Mouse (Mus musculus) gastrocnemius, postnatal 14 days (tissue): ENCODE results near the gene Crygc. TPM values are rescaled to one million over a fixed set of nuclear protein-coding genes. Genes with fewer than 3 reads are reported as not detected.

ENCODE experiments used
- DNase-seq: peaks from one replicate; pipeline ENCODE4 v3.0.0; 2021; ENCODE audit warnings: mixed read lengths
- intact Hi-C: fragments of 180-260 bp; cut with DNase I; formaldehyde crosslinking; loops from one replicate; pipeline ENCODE4 v1.15.1; 2025; ENCODE audit warnings: low total_unique reads
- long read RNA-seq, 2 experiments: library from polyadenylated mRNA; stranded (forward); transcript quantifications; one replicate each; pipeline ENCODE4 v2.0.0; 2021
- total RNA-seq, 2 experiments: library from RNA; stranded (reverse); gene quantifications; 2 replicates each; pipeline ENCODE4 v1.2.3; 2021

Gene Crygc
- total RNA-seq = not detected
- long read RNA-seq, experiment 1 = 0 reads
- long read RNA-seq, experiment 2 = 0 reads

DNA sequence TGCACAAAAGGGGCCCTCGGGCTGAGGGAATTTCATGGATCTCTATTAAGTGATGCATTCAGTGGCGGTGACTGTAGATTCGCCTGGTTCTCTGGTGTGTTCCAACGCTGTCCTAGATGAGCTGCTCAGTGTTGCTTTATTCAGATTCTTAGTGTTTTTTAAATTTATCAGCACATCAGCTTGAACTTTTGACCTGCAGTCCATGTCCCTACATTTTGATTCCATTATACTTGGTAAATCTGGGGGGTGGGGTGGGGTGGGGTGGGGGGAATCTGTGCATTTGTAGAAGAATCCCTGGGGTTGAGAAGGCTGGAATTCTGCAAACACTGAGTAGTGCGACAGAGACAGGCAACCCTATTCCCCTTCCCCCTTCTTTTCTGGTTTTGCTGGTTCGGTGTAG lies at the start of gene Crygc:
Crygc (minus strand) TSS at position 101 of the 400 bp plus-strand sequence.
- intact Hi-C loops = no loop called here

DNA sequence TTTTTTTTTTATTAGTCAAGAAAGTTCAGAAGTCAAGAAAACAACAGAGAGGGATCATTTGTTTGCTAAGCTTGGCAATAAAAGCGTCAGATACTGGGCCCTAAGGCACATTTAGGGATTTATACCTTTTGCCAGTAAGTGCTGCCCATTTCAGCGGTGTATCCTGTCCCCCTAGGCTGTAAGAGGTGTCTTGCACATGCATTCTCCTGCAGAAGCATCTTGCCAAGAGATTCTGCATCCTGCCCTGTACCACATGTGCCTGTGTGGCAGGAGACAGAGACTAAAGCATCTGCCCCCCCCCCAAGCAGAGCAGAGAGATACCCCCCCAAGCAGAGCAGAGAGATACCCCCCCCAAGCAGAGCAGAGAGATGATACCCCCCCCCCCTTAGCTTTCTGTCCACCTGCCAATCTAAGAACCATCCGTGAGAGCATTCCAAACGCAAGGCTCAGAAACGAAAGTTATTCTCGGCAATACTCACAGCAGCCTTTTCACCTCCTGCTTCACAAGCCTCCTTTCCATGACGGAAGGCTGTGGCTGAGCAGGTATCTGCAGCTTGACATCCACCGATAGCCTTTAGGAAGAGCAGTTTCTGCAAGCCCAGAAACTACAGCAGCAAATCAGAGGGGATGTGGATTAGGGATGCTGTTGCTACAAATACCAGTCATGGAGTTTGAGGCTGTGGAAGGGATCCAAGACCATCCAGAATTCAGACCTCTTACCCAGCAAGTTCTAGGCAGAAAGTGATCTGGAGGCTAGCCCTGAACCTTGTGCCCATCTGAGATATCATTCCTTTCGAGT lies 49.3 kb upstream of the Crygc start, which contains the start of gene D630023F18Rik:
D630023F18Rik (minus strand) TSS at position 641 of the 799 bp plus-strand sequence.
- intact Hi-C loops = no loop called here
- no peak for DNase-seq

More for the DNA sequence above, at the start of gene Crygc:
- DNase-seq = no peak

DNA sequence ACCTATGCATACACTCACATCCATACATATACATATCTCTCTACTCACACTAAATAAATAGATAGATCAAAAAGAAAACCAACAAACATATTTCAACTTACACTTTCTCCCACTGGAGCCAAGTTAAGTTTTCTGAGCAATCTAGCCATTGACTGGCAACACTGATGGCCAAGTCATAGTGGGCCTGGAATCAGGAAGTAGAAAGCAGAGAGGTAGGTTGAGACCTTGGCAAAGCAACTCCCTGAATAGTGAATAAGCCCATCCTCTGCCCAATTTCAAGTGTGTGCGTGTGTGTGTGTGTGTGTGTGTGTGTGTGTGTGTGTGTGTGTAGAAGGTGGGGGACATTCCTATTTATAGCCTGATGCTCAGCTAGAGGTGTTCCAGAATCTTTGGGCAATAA lies 45.9 kb upstream of the Crygc start, which contains the start of gene Gm28845:
Gm28845 (minus strand) TSS at position 121 of the 400 bp plus-strand sequence.
- intact Hi-C loops = loop anchor here (10.0 kb wide), 1 partner anchor 45 kb away; no protein-coding TSS in a partner anchor
- no peak for DNase-seq

DNA sequence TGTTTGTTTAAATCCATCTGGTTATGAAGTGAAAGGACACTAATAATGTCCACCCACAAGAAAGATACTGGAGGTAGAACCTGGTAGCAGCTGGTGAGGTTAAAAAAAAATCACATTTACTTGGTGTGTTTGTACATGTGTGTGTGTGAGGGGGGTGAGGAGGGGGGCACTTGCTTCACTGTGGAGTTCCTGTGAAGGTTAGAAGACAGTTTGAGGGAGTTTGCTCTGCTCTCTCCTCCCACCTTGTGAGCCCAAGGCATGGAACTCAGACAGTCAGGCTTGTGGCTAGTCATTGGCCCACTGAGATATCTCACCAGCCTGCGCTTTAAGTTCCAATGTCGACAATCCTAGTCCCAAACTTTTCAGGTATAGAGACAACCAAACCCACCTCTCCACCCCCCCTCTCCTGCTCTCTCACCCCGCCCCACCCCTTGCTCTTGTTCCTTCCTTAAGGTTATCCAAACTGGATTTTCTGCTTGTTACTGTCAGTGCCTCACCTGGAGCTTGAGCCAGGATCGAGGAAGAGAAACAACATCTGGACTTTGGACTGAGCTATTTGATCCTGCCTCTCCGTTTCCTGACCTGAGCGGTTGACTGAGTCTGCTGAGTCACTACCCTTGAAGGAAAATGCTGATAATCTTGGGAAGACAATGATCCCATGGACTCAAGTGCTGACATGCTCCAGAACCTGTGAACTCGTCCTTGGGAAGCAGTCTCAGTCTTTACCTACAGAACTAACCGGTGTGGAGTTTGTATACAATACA lies 44.8 kb upstream of the Crygc start:
- intact Hi-C loops = loop anchor here (10.0 kb wide), 1 partner anchor 46 kb away; no protein-coding TSS in a partner anchor

DNA sequence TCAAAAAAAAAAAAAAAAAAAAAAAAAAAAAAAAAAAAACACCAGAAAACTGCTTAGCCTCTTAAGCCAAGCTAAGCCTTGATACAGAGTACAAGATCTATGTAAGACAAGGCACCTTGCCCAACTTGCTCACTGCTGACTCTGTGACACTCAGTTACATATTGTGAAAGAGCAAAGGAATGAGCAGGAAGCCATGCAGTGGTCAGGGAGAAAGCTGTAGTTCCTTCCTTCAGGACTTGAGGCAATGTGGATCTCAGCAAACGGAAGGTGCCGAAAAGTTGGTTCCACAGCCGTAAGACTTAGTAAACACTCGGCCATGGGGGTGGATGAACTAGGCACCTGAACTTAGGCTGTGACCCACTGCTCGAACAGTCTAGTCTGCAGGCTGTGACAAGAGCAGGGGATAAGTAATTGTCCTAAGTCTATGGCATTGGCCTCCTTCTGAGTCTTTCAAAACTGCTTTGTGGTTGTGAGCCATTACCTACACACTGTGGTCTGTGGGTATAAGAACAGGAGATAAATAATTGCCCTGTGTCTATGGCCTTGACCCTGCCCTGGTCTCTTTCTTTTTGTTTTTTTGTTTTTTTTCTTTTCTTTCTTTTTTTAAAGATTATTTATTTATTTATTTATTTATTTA lies 40.2 kb upstream of the Crygc start:
- intact Hi-C loops = loop anchor here (10.0 kb wide), 1 partner anchor 51 kb away; no protein-coding TSS in a partner anchor
- no peak for DNase-seq

More for the DNA sequence above, 44.8 kb upstream of the Crygc start:
- DNase-seq = no peak

DNA sequence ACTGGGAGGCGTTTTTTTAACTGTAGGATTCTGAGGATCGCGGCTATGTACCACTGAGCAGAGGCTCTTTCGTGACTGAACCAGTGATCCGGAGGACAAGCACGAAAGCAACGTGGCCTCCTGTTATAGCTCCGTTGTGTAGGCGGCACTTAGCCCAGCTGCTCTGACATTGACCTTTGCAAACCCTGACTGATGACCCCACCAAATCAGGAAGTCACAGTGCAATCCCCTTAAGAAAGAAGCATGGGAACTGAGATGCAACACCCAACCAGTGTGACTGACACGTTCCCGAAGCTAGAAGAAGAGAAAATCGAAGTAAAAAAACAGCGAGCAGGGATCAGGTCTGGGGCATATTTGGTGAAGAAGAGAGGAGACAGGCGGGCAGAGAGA lies 39.3 kb upstream of the Crygc start:
- DNase-seq = no peak
- intact Hi-C loops = loop anchor here (10.0 kb wide), 1 partner anchor 52 kb away; no protein-coding TSS in a partner anchor

DNA sequence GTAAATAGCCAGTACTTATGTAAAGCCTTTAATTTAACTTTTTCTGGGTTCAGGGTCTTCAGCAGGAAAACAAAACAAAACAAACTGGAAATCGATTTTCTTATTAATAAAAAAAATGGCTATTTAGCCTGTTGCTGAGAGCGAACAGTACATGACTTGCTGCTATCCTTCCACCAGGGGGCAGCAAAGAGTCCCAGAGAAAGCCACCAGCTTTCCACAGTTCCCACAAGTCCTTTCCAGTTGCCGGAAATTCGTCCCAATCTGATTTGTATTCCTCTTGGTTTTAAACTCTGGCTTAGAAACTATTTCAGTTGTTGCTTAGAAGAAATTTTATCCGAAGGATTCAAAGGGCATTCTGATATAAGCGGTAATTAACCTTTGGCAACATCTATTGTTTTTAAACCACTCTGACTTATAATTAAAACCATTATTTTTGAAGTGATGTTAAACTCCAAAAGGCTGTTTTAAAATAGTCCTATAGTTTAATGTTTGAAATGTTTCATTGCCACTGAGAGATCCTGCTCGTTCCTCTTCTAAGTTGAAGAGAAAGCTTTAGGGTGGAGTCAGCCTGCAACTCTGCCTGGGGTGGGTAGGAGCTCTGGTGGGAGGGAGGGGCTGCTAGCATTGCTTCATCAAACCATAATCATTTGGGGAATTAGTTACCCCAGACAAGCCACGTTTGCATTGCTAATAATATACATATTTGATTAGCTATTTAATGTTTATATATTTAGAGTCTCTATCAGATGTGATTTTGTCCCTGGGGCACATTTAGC lies 38.7 kb upstream of the Crygc start:
- peak; percentile 69 for DNase-seq

DNA sequence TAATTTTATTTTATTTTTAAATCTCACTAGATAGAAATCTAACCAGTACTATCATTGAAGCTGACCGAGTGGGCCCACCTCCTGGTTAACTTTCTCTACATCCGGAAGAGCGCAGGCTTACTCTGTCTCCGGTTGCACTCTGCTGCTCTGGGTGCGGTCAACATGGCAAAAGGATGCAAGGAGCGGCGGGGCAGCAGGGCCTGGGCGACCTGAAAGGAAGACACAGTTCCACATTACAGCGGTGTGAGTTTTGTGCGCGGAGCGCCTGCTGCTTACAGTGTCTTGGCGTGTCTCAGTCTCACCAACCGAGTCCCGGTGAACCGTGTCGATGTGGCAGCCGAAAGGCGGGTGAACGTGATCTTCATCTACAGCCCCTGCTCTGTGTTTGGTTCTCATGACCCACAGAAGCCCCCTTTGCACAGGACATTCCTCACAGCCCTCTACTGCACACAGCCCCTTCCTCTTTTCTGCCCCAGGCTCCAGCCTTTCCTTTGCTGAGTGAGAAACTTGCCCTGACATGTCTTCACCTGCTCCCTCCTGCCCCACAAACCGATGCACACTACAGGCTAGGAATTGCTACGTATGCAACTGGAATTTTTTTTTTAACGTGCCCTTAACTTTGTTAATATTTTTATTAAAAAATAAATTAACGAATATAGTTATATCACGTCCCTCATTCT lies 36.4 kb upstream of the Crygc start:
- DNase-seq = no peak
- intact Hi-C loops = loop anchor here (5.0 to 10.0 kb wide), 2 partner anchors 55 to 72 kb away; no protein-coding TSS in a partner anchor

More for the DNA sequence above, 38.7 kb upstream of the Crygc start:
- intact Hi-C loops = loop anchor here (10.0 kb wide), 1 partner anchor 53 kb away; no protein-coding TSS in a partner anchor

DNA sequence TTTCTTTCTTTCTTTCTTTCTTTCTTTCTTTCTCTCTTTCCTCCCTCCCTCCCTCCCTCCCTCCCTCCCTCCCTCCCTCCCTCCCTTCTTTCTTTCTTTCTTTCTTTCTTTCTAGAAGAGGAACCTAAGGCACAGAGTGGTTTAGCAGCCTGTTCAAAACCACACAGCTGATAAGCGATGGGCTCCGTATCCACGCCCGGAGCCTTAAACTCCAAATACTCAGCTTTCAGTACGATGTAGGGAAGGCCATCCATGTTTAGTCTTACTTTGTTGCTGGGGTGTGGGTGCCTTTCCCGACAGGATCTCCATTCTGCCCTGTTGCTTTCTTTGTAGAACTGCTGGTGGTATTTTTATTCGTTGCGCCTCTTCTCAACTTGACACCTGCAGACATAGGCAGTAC lies 35.7 kb upstream of the Crygc start:
- no peak for DNase-seq
- intact Hi-C loops = loop anchor here (5.0 kb wide), 1 partner anchor 73 kb away; no protein-coding TSS in a partner anchor

DNA sequence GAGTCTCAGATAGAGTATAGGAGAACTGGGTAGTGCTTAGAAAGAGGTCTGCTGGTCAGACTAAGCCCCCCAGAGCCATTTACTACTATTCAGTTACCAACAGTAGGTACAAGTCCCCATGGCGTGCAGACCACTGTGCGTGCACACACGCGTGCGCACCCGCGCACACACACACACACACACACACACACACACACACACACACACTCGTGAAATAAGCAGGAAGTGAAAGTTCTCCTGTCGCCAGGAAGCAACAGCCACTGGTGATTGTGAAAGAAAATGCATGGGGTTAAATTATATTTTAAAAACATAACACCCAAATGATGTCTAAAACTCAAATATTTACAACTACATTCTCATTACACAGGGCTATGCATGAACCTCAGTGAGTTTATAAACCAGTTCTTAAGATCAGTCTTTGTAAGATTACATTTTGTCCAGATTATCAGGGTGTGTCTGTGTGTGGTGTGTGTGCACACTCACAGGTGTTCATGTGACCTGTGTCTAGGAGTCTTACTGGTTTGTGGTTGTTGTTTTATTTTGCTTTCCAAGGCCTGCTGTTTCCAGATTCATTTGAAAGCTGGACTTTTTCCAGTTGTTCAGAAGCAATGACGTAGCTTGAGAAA lies 34.3 kb upstream of the Crygc start:
- intact Hi-C loops = loop anchor here (5.0 kb wide), 1 partner anchor 75 kb away; no protein-coding TSS in a partner anchor
- DNase-seq = no peak

DNA sequence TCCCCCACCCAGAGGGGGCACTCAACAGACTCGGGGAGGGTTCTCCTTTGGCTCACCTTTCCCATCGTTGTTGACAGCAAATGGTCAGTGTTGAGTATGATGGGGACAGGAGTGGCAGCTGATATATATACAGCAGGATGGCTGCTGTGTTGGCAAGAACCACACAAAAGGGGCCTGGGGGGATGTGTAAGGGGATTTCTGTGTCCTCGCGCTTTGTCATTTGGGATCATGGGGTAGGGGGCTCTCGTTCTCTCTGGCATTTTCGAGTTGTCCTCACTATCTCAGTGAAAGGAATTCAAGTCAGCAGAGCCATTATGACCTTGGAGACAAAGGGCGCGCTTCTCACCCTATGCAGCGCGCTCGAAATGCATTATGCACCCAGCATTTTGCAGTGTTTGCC lies 29.8 kb upstream of the Crygc start, which contains the start of gene Cryga:
Cryga (minus strand) TSS at position 101 of the 400 bp plus-strand sequence.
- no peak for DNase-seq

DNA sequence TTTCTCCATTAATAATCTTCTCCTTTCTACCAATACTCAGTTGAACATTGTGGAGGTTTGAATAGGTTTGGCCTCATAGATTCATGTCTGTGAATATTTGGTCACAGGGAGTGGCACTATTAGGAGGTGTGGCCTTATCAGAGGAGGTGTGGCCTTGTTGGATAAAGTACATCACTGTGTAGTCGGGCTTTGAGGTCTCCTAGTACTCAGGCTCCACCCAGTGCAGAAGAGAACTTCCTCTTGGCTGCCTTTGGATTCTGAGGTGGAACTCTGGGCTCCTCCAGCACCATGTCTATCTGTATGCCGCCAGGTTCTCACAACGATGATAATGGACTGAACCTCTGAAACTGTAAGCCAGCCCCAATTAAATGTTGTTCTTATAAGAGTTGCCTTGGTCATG lies 23.5 kb upstream of the Crygc start:
- DNase-seq = no peak
- intact Hi-C loops = no loop called here

More for the DNA sequence above, 29.8 kb upstream of the Crygc start, which contains the start of gene Cryga:
- intact Hi-C loops = no loop called here

DNA sequence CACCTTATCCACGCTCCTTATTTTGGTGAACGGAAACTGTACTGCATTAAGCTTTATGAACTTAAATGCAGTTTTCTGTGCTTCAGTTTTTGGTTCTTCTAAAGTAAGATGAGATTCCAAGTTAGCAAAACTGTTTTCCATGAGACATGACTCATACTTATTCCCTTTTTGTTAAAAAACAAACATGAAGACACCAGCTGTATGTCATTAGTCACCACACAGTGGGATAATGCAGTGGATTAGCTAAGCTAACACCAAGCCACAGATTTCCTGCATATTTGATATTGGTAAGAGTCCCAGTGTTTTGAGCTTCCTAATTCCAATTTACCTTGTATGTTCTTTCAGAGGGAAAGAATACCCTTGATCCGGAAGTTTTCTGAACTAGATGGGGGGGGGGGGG lies 18.1 kb upstream of the Crygc start:
- intact Hi-C loops = no loop called here
- DNase-seq = no peak

DNA sequence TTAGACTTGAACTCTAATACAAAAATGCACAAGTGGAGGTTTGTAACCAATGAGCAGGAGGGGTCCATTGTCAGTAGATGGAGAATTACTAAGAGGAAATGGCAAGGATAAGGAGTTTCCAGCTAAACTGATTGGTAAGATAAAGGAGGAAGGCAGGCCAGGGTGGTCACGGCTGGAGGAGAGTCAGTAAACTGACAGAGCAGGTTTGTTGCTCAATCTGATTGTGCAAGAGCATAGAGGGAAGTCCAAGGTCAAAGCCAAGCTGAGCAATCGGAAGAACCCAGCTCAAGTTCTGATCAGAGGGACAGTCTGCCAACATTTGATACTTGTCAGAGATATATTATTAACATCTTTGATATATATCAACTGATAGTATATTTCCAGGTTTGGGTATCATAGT lies 16.9 kb upstream of the Crygc start:
- intact Hi-C loops = no loop called here
- no peak for DNase-seq

DNA sequence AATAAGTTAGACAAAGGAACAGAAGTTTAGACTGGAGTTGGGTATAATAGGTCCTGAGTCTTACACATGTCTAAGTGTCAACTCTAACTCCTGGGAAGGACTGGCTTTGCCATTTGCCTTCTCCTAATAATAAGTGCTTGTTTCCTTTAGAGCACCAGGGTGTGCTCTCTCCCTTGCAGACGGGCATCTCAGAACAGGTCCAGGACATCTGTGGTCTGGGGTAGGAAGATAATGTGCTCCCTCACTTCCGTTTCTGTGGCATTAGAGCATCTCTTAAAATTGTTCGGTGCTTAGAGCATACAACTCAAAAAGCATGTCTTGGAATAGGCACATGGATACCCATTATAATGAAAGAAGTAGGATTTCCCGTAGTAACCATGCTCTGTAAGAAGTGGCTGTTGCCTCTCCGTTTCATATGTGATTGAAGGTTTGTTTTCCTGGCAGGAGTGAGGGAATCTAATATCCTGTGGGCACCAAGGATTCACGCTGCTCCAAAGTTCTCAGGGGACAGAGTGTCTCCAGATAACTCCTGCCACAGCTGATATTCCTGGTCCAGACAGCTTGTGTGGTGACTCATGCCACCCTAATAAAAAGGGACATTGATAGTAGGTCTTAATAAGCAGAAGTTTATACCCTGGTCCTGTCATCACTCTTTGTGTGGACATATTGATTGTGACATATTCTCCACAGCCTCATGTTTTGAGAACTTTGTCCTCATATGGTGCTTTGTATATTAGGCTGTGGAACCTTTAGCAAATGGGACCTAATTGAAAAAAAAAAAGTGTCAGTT lies 15.3 kb upstream of the Crygc start:
- DNase-seq = no peak

DNA sequence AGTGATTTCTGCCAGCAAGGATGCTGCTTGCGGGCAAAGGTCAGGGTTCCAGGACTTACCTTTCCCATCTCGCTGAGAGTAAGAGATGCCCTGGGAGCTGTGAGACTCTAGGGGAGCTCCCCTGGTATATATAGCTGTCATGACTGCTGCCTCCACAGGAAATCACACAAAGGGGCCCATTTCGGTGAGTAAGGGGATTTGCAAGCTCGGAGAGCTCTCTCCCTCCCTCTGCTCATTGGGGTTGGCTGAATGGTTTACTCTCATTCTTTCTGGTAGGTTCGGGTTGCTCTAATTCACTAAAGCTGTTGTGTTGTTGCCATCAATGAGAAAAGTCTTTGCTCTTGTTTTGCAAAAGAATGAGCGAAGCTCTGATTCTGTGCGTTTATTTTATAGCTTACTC lies 8.7 kb upstream of the Crygc start, which contains the start of gene Crygb:
Crygb (minus strand) TSS at position 101 of the 400 bp plus-strand sequence.
- DNase-seq = no peak

More for the DNA sequence above, 15.3 kb upstream of the Crygc start:
- intact Hi-C loops = no loop called here

DNA sequence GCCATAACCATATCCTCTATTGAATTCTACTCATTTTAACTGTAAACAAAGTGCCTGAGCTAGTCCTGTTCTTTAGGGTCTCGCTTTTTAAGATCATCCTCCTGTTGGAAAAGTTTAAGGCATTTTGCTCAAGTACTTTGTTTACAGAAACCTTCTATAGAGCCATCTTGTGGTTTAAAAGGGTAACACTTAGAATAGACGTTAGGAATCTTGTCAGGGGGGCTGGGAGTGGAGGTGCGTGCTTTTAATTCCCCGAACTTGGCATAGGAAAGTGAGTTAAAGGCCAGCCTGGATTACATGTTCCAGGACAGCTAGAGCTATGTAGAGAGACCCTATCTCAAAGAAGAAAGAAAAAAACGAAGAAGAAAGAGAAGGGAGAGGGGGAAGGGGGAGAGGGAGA lies 2.1 kb upstream of the Crygc start:
- intact Hi-C loops = no loop called here
- DNase-seq = no peak

More for the DNA sequence above, 8.7 kb upstream of the Crygc start, which contains the start of gene Crygb:
- intact Hi-C loops = no loop called here
